Mouse (Mus musculus) liver, embryonic 14.5 days (tissue): ENCODE results near the gene Kcnj3. TPM values are rescaled to one million over a fixed set of nuclear protein-coding genes. Genes with fewer than 3 reads are reported as not detected.

Source experiments
- ATAC-seq: fragments of 200-750 bp; cut with Nextera tagmentation; 2 replicates; pipeline ENCODE4 v1.8.0; 2017; ENCODE audit warnings: moderate number of reproducible peaks, mild to moderate bottlenecking, moderate library complexity; ENCODE audit not compliant: insufficient read depth
- DNase-seq, 3 experiments: peaks; one replicate each; pipeline ENCODE4 v3.0.0-alpha.2; 2012 to 2013; ENCODE audit warnings: low read depth in 3 of 3, low spot score in 3 of 3
- H3K27ac ChIP-seq: fragments of 300-500 bp; sonication (generic); 2 replicates; pipeline ENCODE4 v1.5.1; 2014; ENCODE audit warnings: moderate library complexity, mild to moderate bottlenecking, control low read depth, inconsistent platforms
- H3K27me3 ChIP-seq: fragments of 300-500 bp; sonication (generic); 2 replicates; pipeline ENCODE4 v1.6.1; 2014; ENCODE audit warnings: mild to moderate bottlenecking, low read length, moderate library complexity; ENCODE audit not compliant: control insufficient read depth, insufficient read depth
- H3K36me3 ChIP-seq: fragments of 300-500 bp; sonication (generic); replicated peaks from 2 replicates; pipeline ENCODE4 v1.6.1; 2014; ENCODE audit warnings: low read depth; ENCODE audit not compliant: control insufficient read depth, insufficient read depth
- H3K4me1 ChIP-seq, 2 experiments: fragments of 200-500 bp in 1 of 2; fragments of 300-500 bp in 1 of 2; sonication (generic) in 1 of 2; replicated peaks; 2 replicates each; pipeline ENCODE4 v1.6.1; 2012 to 2014; ENCODE audit warnings: antibody characterized with exemption in 1 of 2, inconsistent platforms in 1 of 2, low read length in 1 of 2; ENCODE audit not compliant: control insufficient read depth in 2 of 2, insufficient read depth in 2 of 2
- H3K4me2 ChIP-seq: fragments of 300-500 bp; sonication (generic); 2 replicates; pipeline ENCODE4 v1.6.1; 2014; ENCODE audit warnings: low read depth, mild to moderate bottlenecking, control low read depth, moderate library complexity
- H3K4me3 ChIP-seq, 2 experiments: fragments of 200-500 bp in 1 of 2; fragments of 300-500 bp in 1 of 2; sonication (generic) in 1 of 2; 2 replicates each; pipeline ENCODE4 v1.5.1; 2012 to 2014; ENCODE audit warnings: low read depth in 2 of 2, low read length in 2 of 2, mild to moderate bottlenecking in 2 of 2, control low read depth in 1 of 2, inconsistent platforms in 1 of 2, moderate library complexity in 1 of 2; ENCODE audit not compliant: insufficient read depth in 1 of 2
- H3K9ac ChIP-seq: fragments of 300-500 bp; sonication (generic); replicated peaks from 2 replicates; pipeline ENCODE4 v1.6.1; 2014; ENCODE audit warnings: mild to moderate bottlenecking, control low read depth, moderate library complexity
- H3K9me3 ChIP-seq: fragments of 300-500 bp; sonication (generic); 2 replicates; pipeline ENCODE4 v1.6.1; 2016; ENCODE audit warnings: low read length, mixed read lengths; ENCODE audit not compliant: control insufficient read depth
- CTCF ChIP-seq: IDR thresholded peaks from 2 replicates; pipeline ENCODE4 v1.5.1; 2016; ENCODE audit warnings: antibody characterized with exemption, low read depth, control low read depth
- EP300 ChIP-seq: IDR thresholded peaks from 2 replicates; pipeline ENCODE4 v1.6.1; 2016; ENCODE audit warnings: antibody characterized with exemption, low read depth
- WGBS: fragments of 180-500 bp; shearing (Covaris S2); extraction: QIAGEN DNeasy Blood & Tissue Kit; methylation state at CpG from one replicate; pipeline ENCODE4 v1.1.7; 2014; ENCODE audit not compliant: insufficient replicate concordance; 5-methylcytosine and 5-hydroxymethylcytosine counted together
- polyA plus RNA-seq, 2 experiments: library from polyadenylated mRNA; depleted of rRNA in 1 of 2; stranded (reverse) in 1 of 2; unstranded in 1 of 2; fragments of >200 nt; fragmentation: Nextera tagmentation in 1 of 2; extraction: Ambion mirVana in 1 of 2; gene quantifications; 2 replicates each; pipeline versions ENCODE4 v1.2.1 to v1.2.3; 2012 to 2014

Gene Kcnj3
- polyA plus RNA-seq (2012; rRNA removed) (0.02 TPM in 2 replicates), polyA plus RNA-seq (2014; fragmentation: Nextera tagmentation; extraction: Ambion mirVana) (not detected in 2 replicates)

GRCm38 (mm10) chr2:55435721-55436260 lies at the start of gene Kcnj3:
TSS of gene Kcnj3 (plus strand) at chr2:55435970.
- Histone ChIP-seq H3K36me3 (no peaks in the 10 kb centered on the region), H3K27me3 (peaks cover 7% of the 10 kb centered on the region), H3K9me3 (no peaks in the 10 kb centered on the region), H3K27ac (no peak within 1 kb of the TSS), H3K4me3 (no peak within 1 kb of the TSS), H3K4me2 (no peak within 1 kb of the TSS), H3K4me1 (no peaks in the 10 kb centered on the region), H3K9ac (no peak within 1 kb of the TSS)
- WGBS, result 2% methylated on average over 20 of the region's 20 CpGs
- DNase-seq (no peak), ATAC-seq (no peak)
- no peak for TF ChIP-seq EP300
- no peak for TF ChIP-seq CTCF

GRCm38 (mm10) chr2:55390330-55390989 lies 45.3 kb upstream of the Kcnj3 start:
- DNase-seq (no peak), ATAC-seq (no peak)
- Histone ChIP-seq H3K4me2 (no peak overlapping the region), H3K36me3 (no peaks in the 10 kb centered on the region), H3K9me3 (no peaks in the 10 kb centered on the region), H3K4me3 (no peak overlapping the region), H3K27ac (no peak overlapping the region), H3K9ac (no peak overlapping the region), H3K4me1 (no peaks in the 10 kb centered on the region), H3K27me3 (no peaks in the 10 kb centered on the region)
- TF ChIP-seq EP300 (no peak), CTCF (no peak)
- WGBS, result 56% methylated on average over 3 of the region's 3 CpGs

- no peak for ATAC-seq
- WGBS, result 38% methylated on average over 1 of the region's 1 CpGs
- H3K9ac ChIP-seq, result no peak overlapping the region
- no peaks in the 10 kb centered on the region for H3K4me1 ChIP-seq
- no peak overlapping the region for H3K4me2 ChIP-seq
- no peak overlapping the region for H3K4me3 ChIP-seq
- no peak overlapping the region for H3K27ac ChIP-seq
- no peak for TF ChIP-seq CTCF
- no peak for TF ChIP-seq EP300
- H3K36me3 ChIP-seq, result no peaks in the 10 kb centered on the region
- DNase-seq, result no peak
- H3K9me3 ChIP-seq, result no peaks in the 10 kb centered on the region
- no peaks in the 10 kb centered on the region for H3K27me3 ChIP-seq
These were observed 30.5 kb upstream of the Kcnj3 start for GRCm38 (mm10) chr2:55405307-55405706.

GRCm38 (mm10) chr2:55427633-55428032 lies 8.1 kb upstream of the Kcnj3 start:
- H3K36me3 ChIP-seq, result no peaks in the 10 kb centered on the region
- no peak for DNase-seq
- WGBS, result 50% methylated on average over 2 of the region's 2 CpGs

GRCm38 (mm10) chr2:55432104-55432503 lies 3.7 kb upstream of the Kcnj3 start:
- H3K4me1 ChIP-seq, result no peaks in the 10 kb centered on the region
- ATAC-seq (no peak), DNase-seq (no peak)
- WGBS, result 56% methylated on average over 4 of the region's 4 CpGs
- no peak overlapping the region for H3K27ac ChIP-seq
- H3K4me2 ChIP-seq, result no peak overlapping the region
- H3K27me3 ChIP-seq, result peaks cover 7% of the 10 kb centered on the region
- H3K36me3 ChIP-seq, result no peaks in the 10 kb centered on the region
- no peak for TF ChIP-seq CTCF
- TF ChIP-seq EP300, result no peak
- H3K9me3 ChIP-seq, result no peaks in the 10 kb centered on the region
- no peak overlapping the region for H3K4me3 ChIP-seq
- no peak overlapping the region for H3K9ac ChIP-seq

More at GRCm38 (mm10) chr2:55427633-55428032, 8.1 kb upstream of the Kcnj3 start:
- ATAC-seq, result no peak
- no peak overlapping the region for H3K4me2 ChIP-seq
- H3K4me3 ChIP-seq, result no peak overlapping the region
- no peaks in the 10 kb centered on the region for H3K4me1 ChIP-seq
- H3K9ac ChIP-seq, result no peak overlapping the region
- H3K27ac ChIP-seq, result no peak overlapping the region
- TF ChIP-seq EP300 (no peak), CTCF (no peak)
- no peaks in the 10 kb centered on the region for H3K9me3 ChIP-seq
- H3K27me3 ChIP-seq, result no peaks in the 10 kb centered on the region
